Mouse (Mus musculus): ENCODE measurements around the gene Gm20388.

DNA sequence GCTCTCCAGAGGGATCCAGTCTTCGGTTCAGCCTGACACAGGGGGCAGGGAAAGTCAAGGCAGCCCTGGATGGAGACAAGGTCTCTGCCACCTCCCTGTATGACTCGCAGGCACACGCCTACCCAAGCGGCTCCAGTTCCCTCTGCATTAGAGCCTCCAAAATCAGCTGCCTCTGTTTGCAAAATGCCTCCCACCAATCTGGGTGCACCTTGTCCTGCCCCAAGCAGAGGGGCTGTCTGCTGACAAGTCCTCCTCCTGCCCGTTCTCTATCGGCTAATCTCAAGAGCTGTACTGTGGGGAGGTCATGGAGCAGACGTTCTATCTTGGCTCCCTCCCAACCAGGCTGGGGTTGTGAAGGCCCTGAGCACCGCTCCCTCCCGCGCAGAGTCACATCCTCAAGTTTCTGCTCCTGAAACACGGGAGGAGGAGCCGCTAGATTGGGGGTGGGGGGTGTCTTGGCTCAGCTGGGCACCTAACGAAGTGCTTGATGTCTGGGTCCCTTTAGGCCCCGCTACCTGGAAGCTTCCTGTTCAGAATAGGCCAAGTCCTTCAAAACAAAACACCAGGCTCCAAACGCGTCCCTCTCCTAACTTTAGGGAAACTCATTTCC lies 2564.4 kb downstream of the Gm20388 start:
- no peak for TF ChIP-seq CTCF (IDR thresholded peaks at IDR 0.05; ENCODE audit: low read depth)
- no peak for TF ChIP-seq EP300 (IDR thresholded peaks at IDR 0.05; ENCODE audit: low read depth)
